Mouse (Mus musculus) forebrain, postnatal 0 days (tissue): ENCODE measurements around the gene Cnga4. TPM values are rescaled to one million over a fixed set of nuclear protein-coding genes. Genes with fewer than 3 reads are reported as not detected.
"Not testable (repeated sequence)": the region's sequence is repeated elsewhere in the genome, so short reads cannot be mapped to it uniquely, and the experiment has no call there.

ENCODE experiments used
- ATAC-seq: fragments of 200-750 bp; cut with Nextera tagmentation; 2 replicates; pipeline ENCODE4 v1.8.0; 2017; ENCODE audit warnings: mild to moderate bottlenecking, moderate library complexity
- DNase-seq: peaks from one replicate; pipeline ENCODE4 v3.0.0-alpha.2; 2015
- H3K27ac ChIP-seq: fragments of 300-500 bp; sonication (generic); 2 replicates; pipeline ENCODE4 v1.5.1; 2014; ENCODE audit warnings: low read depth, mild to moderate bottlenecking, antibody characterized with exemption, low read length, moderate library complexity, mixed read lengths
- H3K27me3 ChIP-seq: fragments of 300-500 bp; sonication (generic); 2 replicates; pipeline ENCODE4 v1.6.1; 2014; ENCODE audit warnings: mild to moderate bottlenecking, low read length, mixed read lengths; ENCODE audit not compliant: insufficient read depth
- H3K36me3 ChIP-seq: fragments of 300-500 bp; sonication (generic); 2 replicates; pipeline ENCODE4 v1.6.1; 2014; ENCODE audit warnings: mild to moderate bottlenecking, moderate library complexity; ENCODE audit not compliant: insufficient read depth
- H3K4me1 ChIP-seq: fragments of 300-500 bp; sonication (generic); 2 replicates; pipeline ENCODE4 v1.6.1; 2014; ENCODE audit warnings: antibody characterized with exemption; ENCODE audit not compliant: insufficient read depth
- H3K4me2 ChIP-seq: fragments of 300-500 bp; sonication (generic); 2 replicates; pipeline ENCODE4 v1.6.1; 2014; ENCODE audit warnings: low read depth, mild to moderate bottlenecking, moderate library complexity
- H3K4me3 ChIP-seq: fragments of 300-500 bp; sonication (generic); 2 replicates; pipeline ENCODE4 v1.5.1; 2014; ENCODE audit warnings: low read depth, low read length, mixed read lengths
- H3K9ac ChIP-seq: fragments of 300-500 bp; sonication (generic); 2 replicates; pipeline ENCODE4 v1.6.1; 2014; ENCODE audit warnings: mild to moderate bottlenecking
- H3K9me3 ChIP-seq: fragments of 300-500 bp; sonication (generic); 2 replicates; pipeline ENCODE4 v1.6.1; 2016; ENCODE audit warnings: low read length
- CTCF ChIP-seq: sonication (generic); IDR thresholded peaks from 2 replicates; pipeline ENCODE4 v1.5.1; 2016; ENCODE audit warnings: antibody characterized with exemption, control low read depth, low read depth
- WGBS: fragments of 180-500 bp; shearing (Covaris S2); extraction: QIAGEN DNeasy Blood & Tissue Kit; methylation state at CpG from one replicate; pipeline ENCODE4 v1.1.7; 2014; 5-methylcytosine and 5-hydroxymethylcytosine counted together
- polyA plus RNA-seq: library from polyadenylated mRNA; unstranded; fragments of >200 nt; fragmentation: Nextera tagmentation; extraction: Ambion mirVana; gene quantifications from 2 replicates; pipeline ENCODE4 v1.2.1, GENCODE M21; 2015
- total RNA-seq: library from RNA; depleted of rRNA; stranded (reverse); fragments of >200 nt; gene quantifications from 2 replicates; pipeline ENCODE4 v1.2.3, GENCODE M21; 2014

Gene Cnga4
- total and polyA plus RNA-seq, 2 experiments from 2014 or later = 0.10 to 0.29 TPM

GRCm38 (mm10) chr7:105395131-105395820 is 9.1 kb upstream of the Cnga4 start:
- Histone ChIP-seq H3K9ac (no peak overlapping the region), H3K27me3 (no peaks in the 10 kb centered on the region), H3K9me3 (no peaks in the 10 kb centered on the region), H3K4me3 (no peak overlapping the region), H3K27ac (no peak overlapping the region), H3K4me2 (no peak overlapping the region), H3K4me1 (no peaks in the 10 kb centered on the region), H3K36me3 (peaks cover 1% of the 10 kb centered on the region; the same call in 1 of the 2 replicates)
- no peak for TF ChIP-seq CTCF
- ATAC-seq (no peak), DNase-seq (no peak)

DNA sequence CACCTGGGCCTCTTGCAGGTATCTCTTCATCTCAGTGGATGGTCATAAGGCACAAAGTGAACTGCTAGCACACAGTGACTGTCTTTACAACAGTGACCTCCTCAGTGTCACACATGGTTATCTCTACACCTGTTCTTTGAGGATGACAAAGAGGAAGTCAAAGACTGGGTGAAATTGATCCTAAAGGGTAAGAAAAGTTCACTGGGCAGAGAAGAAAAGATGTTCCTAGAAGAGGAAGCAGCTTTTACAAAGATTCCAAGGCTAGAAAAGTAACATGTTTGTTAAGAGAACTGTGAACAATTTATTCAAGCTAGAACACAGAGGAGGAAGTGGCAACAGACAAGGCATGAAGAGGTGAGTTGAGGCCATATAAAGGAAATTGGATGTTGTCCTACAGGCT is 8.2 kb upstream of the Cnga4 start:
- no peak for ATAC-seq
- Histone ChIP-seq H3K9ac (no peak overlapping the region), H3K27ac (no peak overlapping the region), H3K27me3 (no peaks in the 10 kb centered on the region), H3K4me1 (no peaks in the 10 kb centered on the region), H3K9me3 (no peaks in the 10 kb centered on the region), H3K4me2 (no peak overlapping the region), H3K36me3 (no peaks in the 10 kb centered on the region; the same call in 1 of the 2 replicates), H3K4me3 (no peak overlapping the region)
- no peak for DNase-seq
- no peak for TF ChIP-seq CTCF

DNA sequence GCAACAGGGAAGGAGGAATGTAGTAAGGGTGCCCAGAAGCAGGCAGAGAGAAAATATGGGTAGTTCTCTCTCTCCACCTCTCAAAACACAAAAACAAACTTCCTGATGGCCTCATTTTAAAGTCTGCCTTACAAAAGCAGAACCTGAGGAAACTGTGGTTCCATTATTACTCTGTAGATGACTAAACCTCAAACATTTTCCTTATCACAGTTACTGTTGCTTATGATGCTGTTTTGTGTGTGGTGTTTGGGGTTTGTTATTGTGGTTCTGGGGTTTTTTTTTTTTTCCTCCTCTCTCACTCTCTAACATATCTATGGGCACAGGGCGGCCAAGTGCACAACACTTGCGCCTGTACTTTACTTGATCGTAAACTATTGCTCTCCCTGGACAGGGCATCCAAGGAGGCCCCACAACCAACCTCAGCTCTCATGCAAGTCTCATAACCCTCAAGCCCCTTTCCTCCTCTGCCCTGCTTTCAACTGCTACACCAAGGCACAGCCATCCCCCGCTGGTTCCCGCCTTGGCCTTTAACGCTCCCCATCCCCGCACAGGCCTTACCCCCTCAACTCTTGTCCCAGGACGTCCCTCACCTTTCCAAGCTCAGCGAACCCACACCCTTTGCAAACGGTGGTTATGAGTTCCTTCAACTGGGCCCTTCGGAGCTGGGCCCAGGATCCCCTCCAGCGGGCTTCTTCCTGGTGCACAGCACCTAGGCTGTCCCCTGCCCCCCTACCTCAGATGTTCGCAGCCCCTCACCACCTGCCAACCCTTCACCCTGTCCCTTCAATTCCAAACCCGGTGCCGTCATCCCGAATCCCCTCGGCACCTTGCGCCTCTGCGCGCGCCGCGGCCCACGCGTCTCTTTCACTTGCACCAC is 5.1 kb upstream of the Cnga4 start:
- 1% methylated on average over 25 of the region's 25 CpGs for whole genome bisulfite sequencing
- Histone ChIP-seq H3K4me1 (no peaks in the 10 kb centered on the region), H3K9ac (peak overlapping the region; percentile 86), H3K36me3 (no peaks in the 10 kb centered on the region; the same call in 1 of the 2 replicates), H3K27me3 (no peaks in the 10 kb centered on the region), H3K4me3 (peak overlapping the region; percentile 87), H3K9me3 (no peaks in the 10 kb centered on the region), H3K27ac (peak overlapping the region; percentile 78), H3K4me2 (peak overlapping the region; percentile 86)
- peak; percentile 14 for ATAC-seq
- TF ChIP-seq CTCF = no peak
- no peak for DNase-seq

- TF ChIP-seq CTCF = no peak
- Histone ChIP-seq H3K4me3 (peak within 1 kb of the TSS; percentile 87), H3K4me1 (no peaks in the 10 kb centered on the region), H3K4me2 (peak within 1 kb of the TSS; percentile 86), H3K9me3 (no peaks in the 10 kb centered on the region), H3K27ac (peak within 1 kb of the TSS; percentile 78), H3K36me3 (no peaks in the 10 kb centered on the region; the same call in 1 of the 2 replicates), H3K9ac (peak within 1 kb of the TSS; percentile 86), H3K27me3 (no peaks in the 10 kb centered on the region)
- DNase-seq = peak; percentile 100
- peak; percentile 98 for ATAC-seq
- WGBS = under 1% methylated on average over 54 of the region's 55 CpGs
These were observed 4.3 kb upstream of the Cnga4 start, which contains the start of gene Fam160a2 for GRCm38 (mm10) chr7:105399935-105400624. Fam160a2 (minus strand) TSS chr7:105400054.

GRCm38 (mm10) chr7:105406322-105406721 is 2.0 kb downstream of the Cnga4 start:
- no peak for ATAC-seq
- WGBS = 76% methylated on average over 1 of the region's 1 CpGs
- TF ChIP-seq CTCF = no peak

GRCm38 (mm10) chr7:105411874-105412632 is 7.7 kb downstream of the Cnga4 start:
- not testable (repeated sequence) for H3K4me1 ChIP-seq, H3K9ac ChIP-seq, H3K27me3 ChIP-seq, H3K27ac ChIP-seq, H3K4me3 ChIP-seq, H3K9me3 ChIP-seq, H3K4me2 ChIP-seq, H3K36me3 ChIP-seq
- DNase-seq = peak; percentile 81
- peak; percentile 87 for TF ChIP-seq CTCF
- ATAC-seq = peak; percentile 70
- 63% methylated on average over 8 of the region's 8 CpGs for WGBS

More at GRCm38 (mm10) chr7:105406322-105406721, 2.0 kb downstream of the Cnga4 start:
- no peak overlapping the region for H3K4me3 ChIP-seq
- H3K36me3 ChIP-seq = no peaks in the 10 kb centered on the region
- H3K4me2 ChIP-seq = no peak overlapping the region
- H3K9ac ChIP-seq = no peak overlapping the region
- no peak overlapping the region for H3K27ac ChIP-seq
- H3K27me3 ChIP-seq = no peaks in the 10 kb centered on the region
- no peak for DNase-seq
- no peaks in the 10 kb centered on the region for H3K4me1 ChIP-seq
- H3K9me3 ChIP-seq = no peaks in the 10 kb centered on the region
